Mouse (Mus musculus): ENCODE measurements around the gene Dock9. TPM values are rescaled to one million over a fixed set of nuclear protein-coding genes. Genes with fewer than 3 reads are reported as not detected.

Gene Dock9
- polyA plus RNA-seq, 1 experiment from 2014 or later: 4.8 TPM

DNA sequence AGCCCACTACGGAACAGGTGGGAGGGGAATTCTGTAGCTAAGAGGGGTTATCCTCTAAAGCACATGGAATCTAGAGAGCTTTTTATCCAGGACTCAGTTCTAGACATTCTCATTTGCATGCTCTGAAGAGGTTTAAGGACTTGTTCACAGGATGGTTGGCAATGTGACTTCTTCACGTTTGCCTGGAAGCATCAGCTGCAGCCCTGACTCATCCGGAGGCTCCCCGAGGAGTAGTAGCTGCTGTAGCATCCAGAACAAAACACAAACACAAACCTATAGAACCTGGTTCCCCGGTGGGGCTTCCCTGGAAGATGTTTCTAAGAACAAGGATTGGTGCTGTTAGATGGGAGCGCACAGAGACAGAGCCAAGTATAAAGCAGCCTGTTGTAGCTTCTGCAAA, 195.0 kb downstream of the Dock9 start:
- H3K9ac ChIP-seq: no peak overlapping the region
- H3K4me1 ChIP-seq: peaks cover 13% of the 10 kb centered on the region
- no peak overlapping the region for H3K4me2 ChIP-seq
- H3K9me3 ChIP-seq: no peaks in the 10 kb centered on the region
- no peak overlapping the region for H3K27ac ChIP-seq (replicated peaks)
- 75% methylated on average over 6 of the region's 6 CpGs for WGBS
- no peak overlapping the region for H3K4me3 ChIP-seq
- no peak for ATAC-seq (ENCODE audit: extremely low read depth, insufficient number of reproducible peaks, low FRiP score, low TSS enrichment)
- no peaks in the 10 kb centered on the region for H3K27me3 ChIP-seq (replicated peaks)
- peaks cover 13% of the 10 kb centered on the region for H3K36me3 ChIP-seq

DNA sequence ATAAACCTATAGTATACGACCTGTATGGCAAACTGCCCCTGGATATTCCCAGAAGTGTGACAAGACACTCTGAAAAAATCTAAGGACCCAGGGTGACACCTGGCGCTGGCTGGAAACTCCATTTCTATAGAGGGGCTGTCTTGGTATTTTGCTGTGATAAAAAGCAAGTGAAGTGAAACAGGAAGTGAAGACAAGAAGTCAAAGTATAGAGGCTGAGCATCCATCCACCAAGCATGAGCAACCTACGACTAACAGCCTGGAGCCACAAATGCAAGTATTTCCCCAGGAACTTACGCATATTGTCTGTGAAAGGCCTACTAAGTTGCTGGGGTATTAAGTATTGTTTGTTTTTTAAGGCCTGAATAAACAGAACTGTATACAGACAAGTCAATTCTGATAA, 197.1 kb downstream of the Dock9 start:
- 81% methylated on average over 4 of the region's 4 CpGs for WGBS
- no peak for ATAC-seq (ENCODE audit: extremely low read depth, insufficient number of reproducible peaks, low FRiP score, low TSS enrichment)
- H3K9ac ChIP-seq: no peak overlapping the region
- H3K27ac ChIP-seq (replicated peaks): no peak overlapping the region
- H3K36me3 ChIP-seq: peaks cover 13% of the 10 kb centered on the region
- H3K27me3 ChIP-seq (replicated peaks): no peaks in the 10 kb centered on the region
- no peak overlapping the region for H3K4me2 ChIP-seq
- H3K4me1 ChIP-seq: no peaks in the 10 kb centered on the region
- H3K9me3 ChIP-seq: no peaks in the 10 kb centered on the region
- no peak overlapping the region for H3K4me3 ChIP-seq

DNA sequence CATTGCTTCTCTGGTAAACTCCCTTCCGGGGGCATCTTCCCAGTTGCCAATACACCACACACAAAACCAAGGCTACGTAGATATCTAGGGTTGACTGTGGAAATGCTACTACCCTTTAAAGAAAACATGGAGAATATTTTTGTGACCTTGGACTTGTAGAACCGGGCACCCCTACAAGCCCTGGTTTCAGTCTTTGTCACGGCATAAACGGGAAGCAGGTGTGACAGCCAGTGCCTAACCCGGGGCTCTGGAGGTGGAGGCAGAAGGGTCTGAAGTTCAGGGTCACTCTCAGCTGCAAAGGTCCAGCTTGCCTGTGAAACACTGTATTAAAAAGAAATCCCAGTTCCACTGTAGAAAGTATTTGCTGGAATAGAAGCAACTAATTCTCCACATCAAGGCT, 200.6 kb downstream of the Dock9 start:
- no peak overlapping the region for H3K4me2 ChIP-seq
- peaks cover 21% of the 10 kb centered on the region for H3K4me1 ChIP-seq
- no peaks in the 10 kb centered on the region for H3K27me3 ChIP-seq (replicated peaks)
- no peak overlapping the region for H3K9ac ChIP-seq
- H3K9me3 ChIP-seq: no peaks in the 10 kb centered on the region
- H3K4me3 ChIP-seq: no peak overlapping the region
- peaks cover 5% of the 10 kb centered on the region for H3K36me3 ChIP-seq
- WGBS: 70% methylated on average over 6 of the region's 6 CpGs
- H3K27ac ChIP-seq (replicated peaks): no peak overlapping the region
- no peak for ATAC-seq (ENCODE audit: extremely low read depth, insufficient number of reproducible peaks, low FRiP score, low TSS enrichment)

DNA sequence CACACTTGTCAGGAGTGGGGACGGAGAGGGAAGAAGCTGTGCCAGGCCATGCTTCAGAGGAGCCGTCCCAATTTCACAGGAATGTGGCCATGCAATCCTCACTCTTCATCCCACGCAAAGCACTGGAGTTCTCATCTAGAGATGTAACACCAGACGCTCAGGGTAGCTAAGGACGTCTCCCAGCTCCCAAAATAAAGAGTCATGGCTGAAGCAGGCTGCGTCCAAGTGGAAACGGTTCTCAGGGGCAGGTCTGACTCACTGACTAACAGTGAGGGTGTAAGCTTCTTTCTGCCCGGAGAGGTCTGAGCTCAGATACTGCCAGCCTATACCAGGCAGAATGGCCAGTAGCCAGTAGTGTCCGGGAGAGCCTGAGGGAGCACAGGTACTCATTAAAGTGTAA, 201.0 kb downstream of the Dock9 start:
- Histone ChIP-seq H3K27me3 (replicated peaks) (no peaks in the 10 kb centered on the region), H3K9me3 (no peaks in the 10 kb centered on the region), H3K4me1 (peaks cover 26% of the 10 kb centered on the region), H3K27ac (replicated peaks) (no peak overlapping the region), H3K4me3 (no peak overlapping the region), H3K4me2 (no peak overlapping the region), H3K9ac (no peak overlapping the region), H3K36me3 (peaks cover 5% of the 10 kb centered on the region)
- 63% methylated on average over 9 of the region's 9 CpGs for WGBS
- ATAC-seq (ENCODE audit: extremely low read depth, insufficient number of reproducible peaks, low FRiP score, low TSS enrichment): no peak

DNA sequence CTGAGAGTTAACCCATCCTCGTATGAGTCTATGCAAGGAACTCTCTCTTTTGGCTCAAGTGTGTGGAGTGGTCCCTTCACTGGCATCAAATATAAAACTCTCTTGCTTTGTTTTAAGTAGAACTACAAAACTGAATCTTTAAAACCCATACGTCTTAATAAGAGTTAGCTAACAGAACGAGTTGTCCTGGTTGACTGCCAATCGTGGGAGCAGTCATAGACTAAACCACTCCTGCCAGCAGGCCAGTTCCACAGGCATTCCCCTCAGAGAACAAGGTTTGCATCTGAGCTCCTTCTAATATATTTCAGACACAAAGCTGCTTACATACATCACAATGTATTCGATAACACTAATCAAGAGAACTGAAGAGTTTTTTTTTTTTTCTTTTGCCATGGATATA, 203.0 kb downstream of the Dock9 start:
- H3K9ac ChIP-seq: no peak overlapping the region
- H3K27me3 ChIP-seq (replicated peaks): no peaks in the 10 kb centered on the region
- H3K9me3 ChIP-seq: no peaks in the 10 kb centered on the region
- H3K4me2 ChIP-seq: no peak overlapping the region
- no peak for ATAC-seq (ENCODE audit: extremely low read depth, insufficient number of reproducible peaks, low FRiP score, low TSS enrichment)
- H3K36me3 ChIP-seq: peaks cover 5% of the 10 kb centered on the region
- WGBS: 73% methylated on average over 5 of the region's 5 CpGs
- H3K4me3 ChIP-seq: no peak overlapping the region
- H3K4me1 ChIP-seq: peaks cover 35% of the 10 kb centered on the region
- no peak overlapping the region for H3K27ac ChIP-seq (replicated peaks)

DNA sequence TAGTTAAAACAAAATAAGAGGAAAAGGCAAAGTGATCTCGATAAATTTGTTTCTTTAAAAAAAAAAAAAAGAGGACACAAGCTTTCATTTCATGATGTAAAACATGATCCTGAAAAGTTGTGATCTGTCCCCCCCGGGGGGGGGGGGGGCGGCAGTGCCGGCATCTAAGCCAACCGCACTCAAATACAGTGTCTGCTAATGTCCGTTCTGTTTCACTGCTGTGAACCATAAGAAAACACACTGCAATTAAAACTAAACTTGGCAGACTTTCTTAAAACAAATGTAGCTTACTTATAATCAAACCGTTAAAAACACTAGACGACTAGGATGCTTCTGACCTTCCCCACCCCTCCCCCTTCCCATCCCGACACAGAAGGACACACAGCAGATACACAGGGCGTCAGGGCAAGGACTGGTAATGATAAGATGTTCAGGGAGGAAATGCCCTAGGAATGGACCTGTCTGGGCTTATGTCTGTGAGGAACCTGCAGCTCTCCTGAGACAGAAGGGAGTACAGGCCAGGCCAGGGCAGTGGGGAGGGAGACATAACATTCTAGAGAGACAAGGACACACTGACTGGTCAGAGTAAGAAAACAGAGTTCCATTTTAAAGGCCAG, 204.2 kb downstream of the Dock9 start:
- WGBS: 34% methylated on average over 10 of the region's 10 CpGs
- Histone ChIP-seq H3K27me3 (replicated peaks) (no peaks in the 10 kb centered on the region), H3K4me1 (peaks cover 45% of the 10 kb centered on the region), H3K9ac (no peak overlapping the region), H3K4me2 (no peak overlapping the region), H3K27ac (replicated peaks) (no peak overlapping the region), H3K36me3 (peaks cover 3% of the 10 kb centered on the region; the same call in 1 of the 2 replicates), H3K9me3 (no peaks in the 10 kb centered on the region), H3K4me3 (no peak overlapping the region)
- no peak for ATAC-seq (ENCODE audit: extremely low read depth, insufficient number of reproducible peaks, low FRiP score, low TSS enrichment)

DNA sequence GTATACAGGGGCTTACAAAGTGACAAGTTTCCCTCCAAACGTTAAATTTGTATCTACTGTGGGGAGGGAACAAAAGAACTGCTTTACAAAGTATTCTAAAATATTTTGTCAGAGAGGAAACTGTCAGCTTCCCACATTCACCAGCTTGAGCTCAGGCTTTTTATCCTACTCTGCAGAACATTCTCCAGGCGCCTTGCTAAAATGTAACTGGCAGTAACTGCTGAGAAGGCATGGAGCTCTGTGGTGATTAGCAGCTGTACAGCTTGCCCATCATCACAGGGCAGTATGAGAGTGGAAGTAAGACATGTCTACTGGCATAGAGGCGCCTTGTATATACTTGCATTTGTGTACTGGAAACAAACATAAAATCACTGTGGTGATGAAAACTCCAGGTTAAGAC, 204.7 kb downstream of the Dock9 start:
- ATAC-seq (ENCODE audit: extremely low read depth, insufficient number of reproducible peaks, low FRiP score, low TSS enrichment): no peak
- H3K27me3 ChIP-seq (replicated peaks): no peaks in the 10 kb centered on the region
- peaks cover 3% of the 10 kb centered on the region; the same call in 1 of the 2 replicates for H3K36me3 ChIP-seq
- H3K4me1 ChIP-seq: peaks cover 45% of the 10 kb centered on the region
- no peak overlapping the region for H3K4me3 ChIP-seq
- peak overlapping the region; percentile 10; the same call in 1 of the 2 replicates for H3K27ac ChIP-seq (replicated peaks)
- WGBS: 17% methylated on average over 3 of the region's 3 CpGs
- H3K4me2 ChIP-seq: no peak overlapping the region
- H3K9ac ChIP-seq: no peak overlapping the region
- no peaks in the 10 kb centered on the region for H3K9me3 ChIP-seq

DNA sequence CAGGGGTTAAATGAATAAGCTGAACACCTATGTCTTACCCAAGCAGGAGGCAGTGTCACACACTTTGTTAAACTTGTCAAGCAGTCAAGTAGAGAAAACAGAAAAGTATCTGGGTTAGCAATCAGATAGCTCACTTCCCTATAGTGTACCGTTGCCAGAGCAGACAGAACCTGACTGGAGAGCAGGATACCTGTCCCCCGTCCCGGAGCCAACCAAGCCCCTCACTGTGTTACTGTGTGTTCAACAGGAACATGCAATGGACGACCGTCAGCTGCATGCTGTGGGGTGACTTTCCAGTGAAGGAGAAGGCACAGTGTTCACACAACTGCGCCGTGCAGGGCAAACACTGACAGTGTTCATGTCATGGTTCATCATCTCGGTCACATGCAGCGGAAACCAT, 205.3 kb downstream of the Dock9 start:
- H3K4me3 ChIP-seq: no peak overlapping the region

DNA sequence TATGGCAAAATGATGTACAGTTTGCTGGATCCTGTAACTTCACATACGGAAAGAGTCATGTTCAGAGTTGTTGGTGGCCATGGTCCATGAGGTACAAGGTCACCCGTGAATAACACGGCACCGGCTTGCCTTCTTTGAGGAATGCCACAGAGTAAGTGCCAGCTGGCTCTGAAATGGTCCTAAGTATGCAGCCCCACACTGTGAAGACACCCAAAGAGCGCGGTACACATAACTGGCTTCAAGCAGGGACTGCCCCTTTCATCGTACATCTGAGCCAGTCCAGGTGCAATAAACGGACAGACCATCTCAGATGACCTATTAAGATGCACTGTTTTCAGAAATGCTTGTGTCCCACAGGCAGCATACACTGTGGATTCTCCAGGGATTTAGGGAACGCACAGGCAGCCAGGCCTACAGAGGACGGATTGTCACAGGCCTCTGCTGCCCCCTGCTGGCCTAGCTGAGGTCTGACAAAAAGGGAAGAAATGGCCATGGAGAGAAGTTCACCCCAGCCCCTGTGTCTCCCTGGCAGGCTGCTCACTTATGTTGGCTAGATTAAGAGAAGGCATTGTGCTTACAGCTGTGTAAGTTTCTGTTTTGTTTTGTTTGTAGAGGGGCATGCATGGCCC, 208.4 kb downstream of the Dock9 start:
- Histone ChIP-seq H3K4me1 (peaks cover 51% of the 10 kb centered on the region), H3K4me2 (no peak overlapping the region), H3K9me3 (no peaks in the 10 kb centered on the region), H3K27me3 (replicated peaks) (no peaks in the 10 kb centered on the region), H3K27ac (replicated peaks) (peak overlapping the region; percentile 53; the same call in 1 of the 2 replicates), H3K36me3 (peaks cover 3% of the 10 kb centered on the region; the same call in 1 of the 2 replicates), H3K4me3 (no peak overlapping the region), H3K9ac (no peak overlapping the region)
- 52% methylated on average over 10 of the region's 10 CpGs for WGBS
- ATAC-seq (ENCODE audit: extremely low read depth, insufficient number of reproducible peaks, low FRiP score, low TSS enrichment): no peak

More for the DNA sequence above, 205.3 kb downstream of the Dock9 start:
- WGBS: 54% methylated on average over 9 of the region's 9 CpGs
- Histone ChIP-seq H3K4me1 (peaks cover 45% of the 10 kb centered on the region), H3K4me2 (no peak overlapping the region), H3K9ac (no peak overlapping the region), H3K27me3 (replicated peaks) (no peaks in the 10 kb centered on the region), H3K27ac (replicated peaks) (peak overlapping the region; percentile 10; the same call in 1 of the 2 replicates), H3K9me3 (no peaks in the 10 kb centered on the region), H3K36me3 (peaks cover 3% of the 10 kb centered on the region; the same call in 1 of the 2 replicates)
- no peak for ATAC-seq (ENCODE audit: extremely low read depth, insufficient number of reproducible peaks, low FRiP score, low TSS enrichment)

DNA sequence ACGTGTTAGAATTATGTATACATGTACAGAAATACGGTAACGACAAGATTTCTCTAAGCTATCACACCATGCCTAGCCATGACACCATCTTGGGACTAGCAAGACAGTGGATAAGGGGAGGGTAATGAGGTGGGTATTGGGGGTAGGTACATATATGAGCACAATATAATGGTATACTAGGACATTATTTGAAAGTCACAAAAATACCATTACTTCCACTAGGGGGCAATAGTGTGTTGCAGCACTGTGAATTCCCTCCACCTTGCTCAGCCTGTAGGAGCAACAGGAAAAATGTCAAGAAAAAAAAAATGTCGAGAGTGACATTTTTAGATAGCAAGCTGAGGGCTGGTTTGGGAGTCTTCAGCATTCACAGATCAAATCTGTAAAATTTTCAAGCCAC, 209.2 kb downstream of the Dock9 start:
- Histone ChIP-seq H3K27me3 (replicated peaks) (no peaks in the 10 kb centered on the region), H3K36me3 (peaks cover 3% of the 10 kb centered on the region; the same call in 1 of the 2 replicates), H3K27ac (replicated peaks) (0 out of 2 replicates have a peak overlapping the region, but pooled peaks have one; percentile 53), H3K9me3 (no peaks in the 10 kb centered on the region), H3K9ac (no peak overlapping the region), H3K4me1 (peaks cover 43% of the 10 kb centered on the region), H3K4me2 (no peak overlapping the region), H3K4me3 (no peak overlapping the region)
- WGBS: 66% methylated on average over 4 of the region's 4 CpGs
- no peak for ATAC-seq (ENCODE audit: extremely low read depth, insufficient number of reproducible peaks, low FRiP score, low TSS enrichment)

DNA sequence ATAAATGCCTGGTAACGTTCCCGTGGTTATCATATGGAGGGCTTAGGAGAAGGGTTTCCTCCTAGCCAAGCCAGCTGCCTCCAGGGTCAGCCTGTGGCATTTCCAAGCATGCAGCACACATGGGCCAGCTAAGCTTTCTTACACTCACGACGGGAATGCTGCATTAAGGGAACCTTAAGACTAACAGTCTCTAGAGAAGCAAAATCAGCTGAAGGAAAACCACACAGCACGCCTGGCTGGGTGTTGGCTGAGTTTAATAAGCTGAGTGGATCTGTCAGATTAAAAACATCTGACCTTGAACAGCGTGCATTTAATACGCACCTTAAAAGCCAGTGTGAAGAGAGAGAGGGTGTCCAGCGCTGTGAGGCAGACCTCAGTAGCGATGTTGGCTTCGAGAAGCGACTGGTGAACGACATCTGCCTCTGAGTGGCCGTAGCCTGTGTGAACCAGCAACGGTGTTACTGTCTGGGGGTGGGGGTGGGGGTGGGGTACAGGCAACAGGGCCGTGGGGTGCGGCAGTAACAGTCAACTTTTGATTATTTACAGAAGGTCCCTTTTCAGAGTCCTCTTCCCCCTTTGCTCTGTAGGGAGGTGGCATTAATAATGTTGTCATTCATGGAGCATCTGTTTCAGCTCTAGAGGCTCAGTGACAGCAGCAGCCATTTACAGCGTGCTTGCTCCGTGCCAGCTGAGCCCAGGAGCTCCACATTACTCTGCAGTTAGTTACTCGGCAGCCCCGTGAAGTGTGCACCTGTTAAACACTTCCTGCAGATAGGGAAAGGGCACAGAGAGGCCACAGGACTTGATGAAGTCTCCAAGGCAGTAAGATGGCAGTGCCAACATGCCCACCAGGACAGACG, 211.5 kb downstream of the Dock9 start:
- Histone ChIP-seq H3K4me2 (peak overlapping the region; percentile 21), H3K9me3 (no peaks in the 10 kb centered on the region), H3K4me1 (peaks cover 23% of the 10 kb centered on the region), H3K27me3 (replicated peaks) (no peaks in the 10 kb centered on the region), H3K4me3 (no peak overlapping the region), H3K9ac (no peak overlapping the region), H3K36me3 (peaks cover 6% of the 10 kb centered on the region; the same call in 1 of the 2 replicates), H3K27ac (replicated peaks) (no peak overlapping the region)
- no peak for ATAC-seq (ENCODE audit: extremely low read depth, insufficient number of reproducible peaks, low FRiP score, low TSS enrichment)
- 52% methylated on average over 21 of the region's 21 CpGs for WGBS
